Mouse (Mus musculus): ENCODE data around the gene Zfyve28. TPM values are rescaled to one million over a fixed set of nuclear protein-coding genes. Genes with fewer than 3 reads are reported as not detected.

The Zfyve28 gene
- polyA plus RNA-seq, 1 experiment from 2014 or later = 4.5 TPM

GRCm38 (mm10) chr5:34175403-34175694 lies 112.9 kb downstream of the Zfyve28 start:
- WGBS = 15% methylated on average over 5 of the region's 5 CpGs
- no peaks in the 10 kb centered on the region for H3K9me3 ChIP-seq (ENCODE audit: control insufficient read depth, low read length)
- peaks cover 37% of the 10 kb centered on the region for H3K36me3 ChIP-seq (ENCODE audit: control insufficient read depth, insufficient read depth, low read length)
- H3K4me2 ChIP-seq (ENCODE audit: low read depth, low read length) = no peak overlapping the region
- no peak overlapping the region for H3K4me3 ChIP-seq (ENCODE audit: low read depth, low read length)
- H3K27ac ChIP-seq (ENCODE audit: low read depth, low read length) = no peak overlapping the region
- no peaks in the 10 kb centered on the region for H3K27me3 ChIP-seq (ENCODE audit: control insufficient read depth, insufficient read depth, low read length)
- no peaks in the 10 kb centered on the region for H3K4me1 ChIP-seq (ENCODE audit: control insufficient read depth, insufficient read depth, low read length)
- H3K9ac ChIP-seq (replicated peaks; ENCODE audit: low read depth, low read length) = no peak overlapping the region
- ATAC-seq (ENCODE audit: low read depth) = no peak

- no peak for ATAC-seq (ENCODE audit: low read depth)
- WGBS = 67% methylated on average over 5 of the region's 5 CpGs
- Histone ChIP-seq H3K4me1 (ENCODE audit: control insufficient read depth, insufficient read depth, low read length) (peaks cover 3% of the 10 kb centered on the region; the same call in 1 of the 2 replicates), H3K9ac (replicated peaks; ENCODE audit: low read depth, low read length) (no peak overlapping the region), H3K27me3 (ENCODE audit: control insufficient read depth, insufficient read depth, low read length) (no peaks in the 10 kb centered on the region), H3K4me3 (ENCODE audit: low read depth, low read length) (no peak overlapping the region), H3K36me3 (ENCODE audit: control insufficient read depth, insufficient read depth, low read length) (peaks cover 33% of the 10 kb centered on the region), H3K27ac (ENCODE audit: low read depth, low read length) (no peak overlapping the region), H3K9me3 (ENCODE audit: control insufficient read depth, low read length) (no peaks in the 10 kb centered on the region), H3K4me2 (ENCODE audit: low read depth, low read length) (no peak overlapping the region)
Measured at GRCm38 (mm10) chr5:34174550-34175402, 113.5 kb downstream of the Zfyve28 start.

GRCm38 (mm10) chr5:34174021-34174420 lies 114.2 kb downstream of the Zfyve28 start:
- H3K4me1 ChIP-seq (ENCODE audit: control insufficient read depth, insufficient read depth, low read length) = peaks cover 3% of the 10 kb centered on the region; the same call in 1 of the 2 replicates
- no peak for ATAC-seq (ENCODE audit: low read depth)
- no peak overlapping the region for H3K4me3 ChIP-seq (ENCODE audit: low read depth, low read length)
- no peak overlapping the region for H3K27ac ChIP-seq (ENCODE audit: low read depth, low read length)
- H3K36me3 ChIP-seq (ENCODE audit: control insufficient read depth, insufficient read depth, low read length) = peaks cover 33% of the 10 kb centered on the region
- WGBS = 84% methylated on average over 2 of the region's 2 CpGs
- H3K9me3 ChIP-seq (ENCODE audit: control insufficient read depth, low read length) = no peaks in the 10 kb centered on the region
- H3K27me3 ChIP-seq (ENCODE audit: control insufficient read depth, insufficient read depth, low read length) = no peaks in the 10 kb centered on the region
- H3K4me2 ChIP-seq (ENCODE audit: low read depth, low read length) = no peak overlapping the region
- no peak overlapping the region for H3K9ac ChIP-seq (replicated peaks; ENCODE audit: low read depth, low read length)

- no peak overlapping the region for H3K27ac ChIP-seq (ENCODE audit: low read depth, low read length)
- 77% methylated on average over 4 of the region's 4 CpGs for WGBS
- peaks cover 3% of the 10 kb centered on the region; the same call in 1 of the 2 replicates for H3K4me1 ChIP-seq (ENCODE audit: control insufficient read depth, insufficient read depth, low read length)
- H3K36me3 ChIP-seq (ENCODE audit: control insufficient read depth, insufficient read depth, low read length) = peaks cover 15% of the 10 kb centered on the region
- H3K4me2 ChIP-seq (ENCODE audit: low read depth, low read length) = no peak overlapping the region
- H3K9ac ChIP-seq (replicated peaks; ENCODE audit: low read depth, low read length) = no peak overlapping the region
- no peak for ATAC-seq (ENCODE audit: low read depth)
- no peaks in the 10 kb centered on the region for H3K27me3 ChIP-seq (ENCODE audit: control insufficient read depth, insufficient read depth, low read length)
- H3K4me3 ChIP-seq (ENCODE audit: low read depth, low read length) = no peak overlapping the region
- no peaks in the 10 kb centered on the region for H3K9me3 ChIP-seq (ENCODE audit: control insufficient read depth, low read length)
Measured at GRCm38 (mm10) chr5:34170726-34171125, 117.5 kb downstream of the Zfyve28 start.

- H3K27ac ChIP-seq (ENCODE audit: low read depth, low read length) = peak overlapping the region; percentile 83
- no peaks in the 10 kb centered on the region for H3K9me3 ChIP-seq (ENCODE audit: control insufficient read depth, low read length)
- 86% methylated on average over 3 of the region's 3 CpGs for WGBS
- H3K4me1 ChIP-seq (ENCODE audit: control insufficient read depth, insufficient read depth, low read length) = peaks cover 3% of the 10 kb centered on the region; the same call in 1 of the 2 replicates
- H3K36me3 ChIP-seq (ENCODE audit: control insufficient read depth, insufficient read depth, low read length) = peaks cover 10% of the 10 kb centered on the region
- no peaks in the 10 kb centered on the region for H3K27me3 ChIP-seq (ENCODE audit: control insufficient read depth, insufficient read depth, low read length)
- peak overlapping the region; percentile 27 for H3K4me3 ChIP-seq (ENCODE audit: low read depth, low read length)
- no peak for ATAC-seq (ENCODE audit: low read depth)
- H3K4me2 ChIP-seq (ENCODE audit: low read depth, low read length) = peak overlapping the region; percentile 55
- H3K9ac ChIP-seq (replicated peaks; ENCODE audit: low read depth, low read length) = peak overlapping the region; percentile 47
Measured at GRCm38 (mm10) chr5:34169954-34170353, 118.3 kb downstream of the Zfyve28 start.

GRCm38 (mm10) chr5:34168950-34169891 lies 119.0 kb downstream of the Zfyve28 start, which contains the start of the genes Poln and Haus3:
Gene Poln, minus strand, starts transcription at chr5:34169448.
Gene Haus3, minus strand, starts transcription at chr5:34169527.
- H3K27me3 ChIP-seq (ENCODE audit: control insufficient read depth, insufficient read depth, low read length) = no peaks in the 10 kb centered on the region
- H3K9ac ChIP-seq (replicated peaks; ENCODE audit: low read depth, low read length) = peak within 1 kb of the TSS; percentile 73
- peak within 1 kb of the TSS; percentile 61 for H3K4me2 ChIP-seq (ENCODE audit: low read depth, low read length)
- peaks cover 3% of the 10 kb centered on the region; the same call in 1 of the 2 replicates for H3K4me1 ChIP-seq (ENCODE audit: control insufficient read depth, insufficient read depth, low read length)
- H3K9me3 ChIP-seq (ENCODE audit: control insufficient read depth, low read length) = no peaks in the 10 kb centered on the region
- H3K36me3 ChIP-seq (ENCODE audit: control insufficient read depth, insufficient read depth, low read length) = peaks cover 8% of the 10 kb centered on the region
- H3K4me3 ChIP-seq (ENCODE audit: low read depth, low read length) = peak within 1 kb of the TSS; percentile 61
- peak; percentile 100 for ATAC-seq (ENCODE audit: low read depth)
- peak within 1 kb of the TSS; percentile 83 for H3K27ac ChIP-seq (ENCODE audit: low read depth, low read length)
- WGBS = under 1% methylated on average over 57 of the region's 57 CpGs

GRCm38 (mm10) chr5:34167857-34168256 lies 120.4 kb downstream of the Zfyve28 start:
- ATAC-seq (ENCODE audit: low read depth) = no peak
- Histone ChIP-seq H3K27me3 (ENCODE audit: control insufficient read depth, insufficient read depth, low read length) (no peaks in the 10 kb centered on the region), H3K9ac (replicated peaks; ENCODE audit: low read depth, low read length) (no peak overlapping the region), H3K27ac (ENCODE audit: low read depth, low read length) (no peak overlapping the region), H3K4me1 (ENCODE audit: control insufficient read depth, insufficient read depth, low read length) (peaks cover 3% of the 10 kb centered on the region; the same call in 1 of the 2 replicates), H3K4me2 (ENCODE audit: low read depth, low read length) (no peak overlapping the region), H3K4me3 (ENCODE audit: low read depth, low read length) (no peak overlapping the region), H3K9me3 (ENCODE audit: control insufficient read depth, low read length) (no peaks in the 10 kb centered on the region), H3K36me3 (ENCODE audit: control insufficient read depth, insufficient read depth, low read length) (no peaks in the 10 kb centered on the region)
- 76% methylated on average over 4 of the region's 4 CpGs for WGBS

GRCm38 (mm10) chr5:34165793-34166192 lies 122.5 kb downstream of the Zfyve28 start:
- 90% methylated on average over 4 of the region's 4 CpGs for WGBS
- ATAC-seq (ENCODE audit: low read depth) = no peak
- no peak overlapping the region for H3K4me3 ChIP-seq (ENCODE audit: low read depth, low read length)

More at GRCm38 (mm10) chr5:34165793-34166192, 122.5 kb downstream of the Zfyve28 start:
- Histone ChIP-seq H3K27me3 (ENCODE audit: control insufficient read depth, insufficient read depth, low read length) (no peaks in the 10 kb centered on the region), H3K4me2 (ENCODE audit: low read depth, low read length) (no peak overlapping the region), H3K27ac (ENCODE audit: low read depth, low read length) (no peak overlapping the region), H3K36me3 (ENCODE audit: control insufficient read depth, insufficient read depth, low read length) (no peaks in the 10 kb centered on the region), H3K4me1 (ENCODE audit: control insufficient read depth, insufficient read depth, low read length) (peaks cover 3% of the 10 kb centered on the region; the same call in 1 of the 2 replicates), H3K9me3 (ENCODE audit: control insufficient read depth, low read length) (no peaks in the 10 kb centered on the region), H3K9ac (replicated peaks; ENCODE audit: low read depth, low read length) (no peak overlapping the region)
